Mouse (Mus musculus) cortical plate, adult 2 months (tissue): ENCODE results near the gene Ndufaf8.

ENCODE experiments used
- CTCF ChIP-seq: fragments of 200-500 bp; IDR thresholded peaks from 2 replicates; pipeline ENCODE4 v1.5.1; 2011; ENCODE audit warnings: mild to moderate bottlenecking, control low read depth, low read length; ENCODE audit not compliant: insufficient read depth; ENCODE audit errors: extremely low read depth
- POLR2A ChIP-seq: fragments of 200-500 bp; IDR thresholded peaks from 2 replicates; pipeline ENCODE4 v1.6.1; 2011; ENCODE audit warnings: mild to moderate bottlenecking, low read length, control low read depth; ENCODE audit not compliant: insufficient read depth; ENCODE audit errors: extremely low read depth

DNA sequence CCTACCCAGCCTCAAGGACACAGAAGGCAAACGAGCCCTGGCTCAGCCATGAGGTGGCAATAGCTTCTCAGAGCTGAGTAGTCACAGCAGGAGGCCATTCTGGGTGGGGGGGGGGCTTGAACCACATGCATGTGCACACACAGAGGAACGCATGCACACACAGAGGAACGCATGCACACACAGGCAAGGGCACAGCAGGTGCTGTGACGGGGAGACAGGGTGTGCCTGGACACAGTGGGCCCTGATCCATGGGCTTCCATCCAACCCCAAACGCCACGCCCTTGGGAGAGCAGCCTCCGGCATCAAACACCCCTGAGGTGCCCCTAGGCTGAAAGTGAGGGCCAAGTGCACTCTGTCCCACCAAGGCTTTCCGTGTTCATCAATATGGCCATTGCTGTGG lies 37.5 kb downstream of the Ndufaf8 start:
- no peak for TF ChIP-seq POLR2A
- TF ChIP-seq CTCF: no peak
